Mouse (Mus musculus) adrenal gland, adult 10 weeks (tissue): ENCODE results near the gene Olfr183. TPM values are rescaled to one million over a fixed set of nuclear protein-coding genes. Genes with fewer than 3 reads are reported as not detected.

Source experiments
- polyA plus RNA-seq: library from polyadenylated mRNA; stranded (reverse); fragments of 350-450 nt; fragmentation: Illumina TruSeq; extraction: RNeasy Lipid Tissue Mini Kit (QIAGEN cat#74804); gene quantifications from one replicate; pipeline ENCODE4 v1.2.3, GENCODE M21; 2014; ENCODE audit warnings: low read depth, low replicate concordance

The Olfr183 gene
- polyA plus RNA-seq, result not detected

DNA sequence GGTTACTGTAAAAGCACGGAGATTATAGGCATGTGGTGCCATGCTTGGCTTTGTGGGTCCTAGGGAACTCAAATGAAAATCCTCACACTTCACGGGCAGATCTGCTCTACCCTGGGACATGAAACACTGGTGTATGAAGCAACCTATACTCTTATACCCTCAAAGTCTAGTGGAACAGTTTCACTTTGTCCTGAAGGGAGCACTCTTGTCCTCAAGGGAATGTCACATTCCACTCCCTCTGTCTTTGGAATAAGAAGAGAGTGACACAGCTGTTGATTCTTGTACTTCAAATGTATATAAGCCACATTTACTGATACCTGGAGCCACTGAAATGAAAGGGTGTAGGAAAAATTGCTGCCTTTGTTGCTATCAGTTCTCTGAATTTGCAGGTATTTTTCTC lies at the start of gene Olfr183:
Olfr183 (plus strand) TSS at position 301 of the 400 bp plus-strand sequence.

DNA sequence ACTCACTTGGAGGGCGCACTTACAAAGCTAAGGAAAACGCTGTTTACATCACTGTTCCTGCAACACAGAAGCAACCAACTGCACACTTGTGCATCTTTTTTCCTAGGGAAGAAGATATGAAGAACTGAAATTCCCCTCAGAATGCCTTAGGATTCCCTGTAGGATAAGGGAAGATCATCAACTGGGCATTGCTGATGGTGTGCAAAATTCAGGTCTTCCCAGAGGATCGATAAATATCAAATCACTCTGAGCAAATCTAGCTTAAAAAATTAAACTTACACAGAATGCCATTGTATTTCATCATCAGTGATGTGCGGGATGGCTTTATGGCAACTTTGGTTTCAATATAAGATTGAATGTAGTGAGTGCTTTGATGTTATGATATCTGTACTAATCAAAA lies 35.0 kb downstream of the Olfr183 start, which contains the start of gene Olfr186:
Olfr186 (minus strand) TSS at position 101 of the 400 bp plus-strand sequence.

DNA sequence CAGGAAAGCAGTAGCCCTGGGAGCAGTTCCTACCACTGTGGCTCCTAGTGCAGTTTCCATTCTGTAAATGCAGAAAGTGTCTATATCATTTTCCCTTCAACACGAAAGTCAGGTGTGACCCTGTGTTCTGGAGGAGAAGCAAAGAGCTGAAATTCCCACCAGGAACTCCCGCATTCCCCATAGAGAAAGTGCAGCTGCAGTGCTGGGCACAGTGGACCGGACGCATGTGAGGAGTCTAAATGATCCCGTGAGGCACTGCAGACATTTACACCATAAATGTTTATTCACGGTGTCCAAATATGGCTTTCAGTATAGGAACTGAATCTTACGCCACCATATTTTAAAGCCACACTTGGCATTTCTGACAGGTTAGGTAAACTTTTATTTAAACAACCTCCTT lies 44.6 kb downstream of the Olfr183 start, which contains the start of gene Olfr187:
Olfr187 (minus strand) TSS at position 58 of the 400 bp plus-strand sequence.

Other genes starting within 250 kb of the Olfr183 start
- not detected for gene Olfr172, start 232.2 kb upstream of the Olfr183 start, polyA plus RNA-seq
- not detected for gene Olfr173, start 195.1 kb upstream of the Olfr183 start, polyA plus RNA-seq
- gene Olfr175-ps1, start 168.6 kb upstream of the Olfr183 start, polyA plus RNA-seq, result not detected
- gene Olfr177, start 120.6 kb upstream of the Olfr183 start, polyA plus RNA-seq, result not detected
- gene Olfr178, start 103.3 kb upstream of the Olfr183 start, polyA plus RNA-seq, result not detected
- not detected for gene Olfr181, start 66.6 kb upstream of the Olfr183 start, polyA plus RNA-seq
- gene Olfr180, start 66.0 kb upstream of the Olfr183 start, polyA plus RNA-seq, result not detected
- not detected for gene Olfr186, start 34.9 kb downstream of the Olfr183 start, polyA plus RNA-seq
- not detected for gene Olfr187, start 44.4 kb downstream of the Olfr183 start, polyA plus RNA-seq
- not detected for gene Olfr190, start 82.6 kb downstream of the Olfr183 start, polyA plus RNA-seq
- not detected for gene Olfr191, start 94.5 kb downstream of the Olfr183 start, polyA plus RNA-seq
- not detected for gene Olfr193, start 116.5 kb downstream of the Olfr183 start, polyA plus RNA-seq
- gene Olfr194, start 125.7 kb downstream of the Olfr183 start, polyA plus RNA-seq, result not detected
- not detected for gene Olfr195, start 151.7 kb downstream of the Olfr183 start, polyA plus RNA-seq
- not detected for gene Olfr196, start 175.1 kb downstream of the Olfr183 start, polyA plus RNA-seq
- not detected for gene Olfr198, start 208.2 kb downstream of the Olfr183 start, polyA plus RNA-seq
- gene Olfr199, start 224.4 kb downstream of the Olfr183 start, polyA plus RNA-seq, result not detected